Mouse (Mus musculus): ENCODE measurements at regions not wholly inside any gene's neighbourhood (a gene's known extent, or its start where the extent isn't known, plus 50 kb on each side); places are given as distances from the start of the nearest gene placed in this dataset.

DNA sequence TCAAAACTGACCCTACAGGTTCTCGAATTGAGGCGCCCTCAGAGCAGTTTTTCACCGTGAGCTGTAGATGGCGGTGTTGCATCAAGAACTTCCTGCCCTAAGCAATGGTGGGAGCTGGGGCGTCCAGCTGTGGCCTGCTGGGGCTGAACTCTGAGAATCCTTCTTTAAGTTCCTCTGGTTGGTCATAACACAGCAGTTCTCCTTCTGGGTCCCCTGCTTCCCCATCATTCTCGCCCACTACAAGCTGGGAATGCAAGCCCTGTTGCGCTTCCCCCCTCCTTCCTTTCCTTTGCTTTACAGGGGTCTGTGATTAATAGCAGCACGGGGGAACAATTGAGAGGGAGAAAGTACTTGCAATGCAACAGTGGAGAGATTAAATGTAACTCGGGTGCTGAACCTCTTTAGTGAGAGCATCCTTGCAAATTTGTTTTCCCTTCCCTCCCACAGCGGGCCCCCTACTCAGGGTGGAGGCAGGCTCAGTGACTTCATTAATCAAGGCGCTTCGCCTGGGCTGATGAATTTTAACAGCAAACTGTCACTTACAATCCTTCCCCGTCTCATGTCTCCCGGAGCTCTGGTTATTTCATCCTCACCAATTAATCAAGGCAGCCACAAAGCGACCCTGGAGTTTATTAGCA is 794.3 kb upstream of the Api5 start:
- no peak overlapping the region for H3K27ac ChIP-seq (ENCODE audit: low read length)
- peak; percentile 89 for ATAC-seq

GRCm38 (mm10) chr2:95231739-95232134 is 793.8 kb upstream of the Api5 start:
- 31% methylated on average over 9 of the region's 9 CpGs for WGBS
- Histone ChIP-seq H3K27me3 (replicated peaks; ENCODE audit: control insufficient read depth, insufficient read depth, low read length) (no peaks in the 10 kb centered on the region), H3K4me2 (ENCODE audit: low read length) (peak overlapping the region; percentile 32; the same call in 1 of the 2 replicates), H3K27ac (ENCODE audit: low read length) (no peak overlapping the region), H3K36me3 (ENCODE audit: control insufficient read depth, insufficient read depth) (no peaks in the 10 kb centered on the region), H3K4me1 (replicated peaks; ENCODE audit: control insufficient read depth, insufficient read depth, low read length) (peaks cover 6% of the 10 kb centered on the region; the same call in 1 of the 2 replicates), H3K9me3 (ENCODE audit: control insufficient read depth, low read length) (no peaks in the 10 kb centered on the region), H3K4me3 (replicated peaks; ENCODE audit: low read length) (no peak overlapping the region), H3K9ac (replicated peaks; ENCODE audit: low read depth, low read length) (no peak overlapping the region)
- ATAC-seq: peak; percentile 15; the same call in 1 of the 2 replicates

More for the DNA sequence above, 794.3 kb upstream of the Api5 start:
- Histone ChIP-seq H3K4me2 (ENCODE audit: low read length) (peak overlapping the region; percentile 32), H3K27me3 (replicated peaks; ENCODE audit: control insufficient read depth, insufficient read depth, low read length) (no peaks in the 10 kb centered on the region), H3K4me3 (replicated peaks; ENCODE audit: low read length) (peak overlapping the region; percentile 3), H3K36me3 (ENCODE audit: control insufficient read depth, insufficient read depth) (no peaks in the 10 kb centered on the region), H3K4me1 (replicated peaks; ENCODE audit: control insufficient read depth, insufficient read depth, low read length) (peaks cover 6% of the 10 kb centered on the region; the same call in 1 of the 2 replicates), H3K9ac (replicated peaks; ENCODE audit: low read depth, low read length) (no peak overlapping the region), H3K9me3 (ENCODE audit: control insufficient read depth, low read length) (no peaks in the 10 kb centered on the region)
- 2% methylated on average over 15 of the region's 15 CpGs for WGBS

DNA sequence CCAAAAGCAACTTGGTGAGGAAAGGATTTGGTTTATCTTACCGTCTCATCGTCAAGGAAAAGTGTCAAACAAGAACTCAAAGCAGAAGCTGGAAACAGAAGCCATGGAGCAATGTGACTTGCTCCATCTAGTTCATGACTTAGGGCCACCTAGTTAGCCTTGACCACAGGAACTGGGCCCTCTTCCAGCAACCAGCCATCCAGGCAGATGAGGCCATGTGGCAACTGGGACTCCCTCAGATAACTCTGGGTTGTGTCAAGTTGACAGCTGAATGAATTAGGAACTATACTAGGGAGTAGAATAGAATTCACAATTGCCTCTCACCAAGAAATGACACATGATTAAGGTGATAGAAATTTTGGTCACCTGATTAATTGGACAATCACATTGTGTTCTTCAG is 791.5 kb upstream of the Api5 start:
- Histone ChIP-seq H3K36me3 (ENCODE audit: control insufficient read depth, insufficient read depth) (no peaks in the 10 kb centered on the region), H3K4me2 (ENCODE audit: low read length) (no peak overlapping the region), H3K9ac (replicated peaks; ENCODE audit: low read depth, low read length) (no peak overlapping the region), H3K27me3 (replicated peaks; ENCODE audit: control insufficient read depth, insufficient read depth, low read length) (no peaks in the 10 kb centered on the region), H3K9me3 (ENCODE audit: control insufficient read depth, low read length) (no peaks in the 10 kb centered on the region), H3K4me1 (replicated peaks; ENCODE audit: control insufficient read depth, insufficient read depth, low read length) (peaks cover 6% of the 10 kb centered on the region; the same call in 1 of the 2 replicates), H3K4me3 (replicated peaks; ENCODE audit: low read length) (no peak overlapping the region), H3K27ac (ENCODE audit: low read length) (no peak overlapping the region)
- WGBS: 95% methylated on average over 2 of the region's 2 CpGs
- ATAC-seq: no peak

GRCm38 (mm10) chr2:95210216-95210941 is 772.4 kb upstream of the Api5 start:
- ATAC-seq: no peak
- Histone ChIP-seq H3K27me3 (replicated peaks; ENCODE audit: control insufficient read depth, insufficient read depth, low read length) (no peaks in the 10 kb centered on the region), H3K9ac (replicated peaks; ENCODE audit: low read depth, low read length) (no peak overlapping the region), H3K4me3 (replicated peaks; ENCODE audit: low read length) (no peak overlapping the region), H3K4me2 (ENCODE audit: low read length) (no peak overlapping the region), H3K4me1 (replicated peaks; ENCODE audit: control insufficient read depth, insufficient read depth, low read length) (no peaks in the 10 kb centered on the region), H3K36me3 (ENCODE audit: control insufficient read depth, insufficient read depth) (no peaks in the 10 kb centered on the region), H3K27ac (ENCODE audit: low read length) (no peak overlapping the region), H3K9me3 (ENCODE audit: control insufficient read depth, low read length) (no peaks in the 10 kb centered on the region)
- whole genome bisulfite sequencing: 83% methylated on average over 4 of the region's 4 CpGs
